Mouse (Mus musculus) liver, embryonic 13.5 days (tissue): ENCODE results near the gene Kctd21. TPM values are rescaled to one million over a fixed set of nuclear protein-coding genes. Genes with fewer than 3 reads are reported as not detected.

Experiments
- ATAC-seq: fragments of 200-750 bp; cut with Nextera tagmentation; 2 replicates; pipeline ENCODE4 v1.8.0; 2017; ENCODE audit warnings: low read depth, mild to moderate bottlenecking, moderate number of reproducible peaks, moderate library complexity
- DNase-seq: peaks from one replicate; pipeline ENCODE4 v3.0.0; 2022
- H3K27ac ChIP-seq: fragments of 300-500 bp; sonication (generic); 2 replicates; pipeline ENCODE4 v1.5.1; 2015; ENCODE audit warnings: moderate library complexity, mild to moderate bottlenecking, inconsistent platforms
- H3K27me3 ChIP-seq: fragments of 300-500 bp; sonication (generic); 2 replicates; pipeline ENCODE4 v1.6.1; 2015; ENCODE audit warnings: mild to moderate bottlenecking, inconsistent platforms
- H3K36me3 ChIP-seq: fragments of 300-500 bp; sonication (generic); 2 replicates; pipeline ENCODE4 v1.6.1; 2015; ENCODE audit warnings: mild to moderate bottlenecking, inconsistent platforms
- H3K4me1 ChIP-seq: fragments of 300-500 bp; sonication (generic); replicated peaks from 2 replicates; pipeline ENCODE4 v1.6.1; 2015; ENCODE audit warnings: inconsistent platforms
- H3K4me2 ChIP-seq: fragments of 300-500 bp; sonication (generic); 2 replicates; pipeline ENCODE4 v1.6.1; 2015; ENCODE audit warnings: inconsistent platforms, mild to moderate bottlenecking, moderate library complexity
- H3K4me3 ChIP-seq: fragments of 300-500 bp; sonication (generic); replicated peaks from 2 replicates; pipeline ENCODE4 v1.5.1; 2015; ENCODE audit warnings: mild to moderate bottlenecking, inconsistent platforms
- H3K9ac ChIP-seq: fragments of 300-500 bp; sonication (generic); 2 replicates; pipeline ENCODE4 v1.6.1; 2015; ENCODE audit warnings: mild to moderate bottlenecking, inconsistent platforms
- H3K9me3 ChIP-seq: fragments of 300-500 bp; sonication (generic); replicated peaks from 2 replicates; pipeline ENCODE4 v1.6.1; 2016; ENCODE audit warnings: inconsistent platforms
- WGBS: fragments of 180-500 bp; shearing (Covaris S2); methylation state at CpG from one replicate; pipeline ENCODE4 v1.1.7; 2015; ENCODE audit not compliant: insufficient replicate concordance; 5-methylcytosine and 5-hydroxymethylcytosine counted together
- polyA plus RNA-seq: library from polyadenylated mRNA; unstranded; fragments of >200 nt; fragmentation: Nextera tagmentation; extraction: Ambion mirVana; gene quantifications from 2 replicates; pipeline ENCODE4 v1.2.1, GENCODE M21; 2015

Gene Kctd21
- polyA plus RNA-seq, 1 experiment from 2014 or later = 0.92 TPM

DNA sequence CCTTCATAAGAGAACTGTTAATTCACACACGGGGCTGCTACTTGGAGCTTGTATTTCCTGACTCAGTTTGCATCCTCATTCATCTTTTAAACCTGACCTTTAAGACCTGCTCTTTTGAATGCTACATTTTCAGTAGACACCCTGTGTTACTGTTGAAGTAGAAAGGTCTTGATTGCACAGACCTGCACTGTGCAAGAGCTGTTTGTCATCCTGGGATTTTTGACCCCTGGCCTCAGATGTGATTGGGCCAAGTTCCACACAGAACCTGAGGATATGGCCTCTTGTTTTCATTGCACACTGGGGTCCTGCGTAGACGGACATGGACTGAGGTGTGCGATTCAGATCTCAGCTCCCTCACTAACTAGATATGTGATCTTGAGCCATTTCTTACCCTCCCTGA lies 6.5 kb downstream of the Kctd21 start:
- H3K27me3 ChIP-seq = no peaks in the 10 kb centered on the region
- 66% methylated on average over 4 of the region's 4 CpGs for WGBS
- H3K4me2 ChIP-seq = no peak overlapping the region
- H3K9ac ChIP-seq = no peak overlapping the region
- no peaks in the 10 kb centered on the region for H3K9me3 ChIP-seq
- no peak overlapping the region; the same call in 1 of the 2 replicates for H3K27ac ChIP-seq
- peaks cover 36% of the 10 kb centered on the region for H3K4me1 ChIP-seq
- ATAC-seq = peak; percentile 55
- no peaks in the 10 kb centered on the region for H3K36me3 ChIP-seq
- DNase-seq = no peak
- no peak overlapping the region for H3K4me3 ChIP-seq

DNA sequence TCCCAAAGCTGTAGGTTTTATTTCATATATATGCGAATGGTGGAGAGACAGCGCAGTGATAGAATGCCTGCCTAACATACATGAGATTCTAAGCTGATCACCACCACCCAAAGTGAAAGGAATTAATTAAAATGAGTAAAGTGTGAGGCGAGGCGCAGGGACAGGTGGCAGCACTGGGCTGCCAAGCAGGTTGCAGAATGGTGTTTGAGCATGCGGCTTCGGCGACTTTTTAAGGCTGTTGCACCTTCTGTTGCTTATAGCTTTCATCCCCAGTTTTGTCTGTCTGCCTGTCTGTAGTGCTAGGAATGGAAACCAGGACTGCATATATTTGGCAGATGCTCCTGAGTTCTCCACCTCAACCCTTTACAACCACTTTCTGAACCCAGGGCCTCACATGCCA lies 7.5 kb downstream of the Kctd21 start:
- no peak overlapping the region for H3K27ac ChIP-seq
- ATAC-seq = no peak
- H3K4me3 ChIP-seq = no peak overlapping the region
- H3K4me2 ChIP-seq = no peak overlapping the region
- WGBS = 88% methylated on average over 7 of the region's 7 CpGs
- DNase-seq = no peak
- no peaks in the 10 kb centered on the region for H3K27me3 ChIP-seq
- peaks cover 33% of the 10 kb centered on the region for H3K4me1 ChIP-seq
- H3K9me3 ChIP-seq = no peaks in the 10 kb centered on the region
- H3K9ac ChIP-seq = no peak overlapping the region
- no peaks in the 10 kb centered on the region for H3K36me3 ChIP-seq

DNA sequence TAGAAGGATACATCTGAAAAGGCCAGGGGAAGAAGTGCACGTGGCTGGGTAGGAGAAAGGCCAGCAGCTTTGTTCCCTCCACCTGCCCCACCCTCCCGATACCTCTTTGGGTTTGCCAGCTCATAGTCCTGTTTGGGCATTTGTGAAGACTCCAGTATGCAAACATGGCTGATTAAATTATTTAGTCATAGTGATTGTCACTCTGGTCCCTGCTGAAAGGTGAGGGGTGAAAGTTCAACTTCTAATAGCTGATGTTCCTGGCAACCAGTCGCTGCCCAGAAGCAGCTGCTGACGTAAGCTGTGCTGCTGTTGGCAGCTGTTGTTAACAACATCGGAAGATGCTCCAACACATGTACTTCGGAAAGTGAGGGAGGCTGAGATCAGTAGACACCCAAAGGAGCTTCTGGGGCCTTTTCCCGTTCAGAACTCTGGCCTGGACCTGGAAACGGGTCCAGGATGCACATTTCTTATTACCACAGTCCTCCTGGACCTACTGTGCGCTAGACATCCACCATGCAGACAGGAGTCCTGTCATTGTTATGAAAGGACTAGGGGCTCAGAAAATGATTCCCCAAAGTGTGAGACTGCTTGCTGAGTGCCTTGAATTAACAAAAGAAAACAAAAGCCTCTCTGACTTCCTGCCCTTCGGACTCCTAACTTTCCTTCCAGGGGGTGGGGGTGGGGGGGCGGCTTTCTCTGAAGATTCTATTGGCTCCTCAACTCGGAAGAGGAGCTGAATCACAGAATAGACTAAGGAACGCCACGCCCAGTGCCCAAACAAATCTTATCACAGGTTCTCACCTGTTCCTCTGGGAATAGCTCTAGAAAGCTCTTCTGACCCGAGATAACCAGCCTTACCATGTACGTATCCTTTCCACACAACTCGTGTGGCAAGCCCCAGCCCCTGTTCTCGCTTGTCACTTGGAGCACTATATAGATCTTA lies 9.1 kb downstream of the Kctd21 start:
- Histone ChIP-seq H3K27me3 (no peaks in the 10 kb centered on the region), H3K9ac (no peak overlapping the region), H3K9me3 (no peaks in the 10 kb centered on the region), H3K27ac (no peak overlapping the region), H3K4me1 (peaks cover 37% of the 10 kb centered on the region), H3K4me3 (no peak overlapping the region), H3K36me3 (no peaks in the 10 kb centered on the region), H3K4me2 (no peak overlapping the region)
- WGBS = 42% methylated on average over 18 of the region's 18 CpGs
- DNase-seq = peak; percentile 33
- ATAC-seq = 0 out of 2 replicates have a peak, but pooled peaks have one; percentile 30

DNA sequence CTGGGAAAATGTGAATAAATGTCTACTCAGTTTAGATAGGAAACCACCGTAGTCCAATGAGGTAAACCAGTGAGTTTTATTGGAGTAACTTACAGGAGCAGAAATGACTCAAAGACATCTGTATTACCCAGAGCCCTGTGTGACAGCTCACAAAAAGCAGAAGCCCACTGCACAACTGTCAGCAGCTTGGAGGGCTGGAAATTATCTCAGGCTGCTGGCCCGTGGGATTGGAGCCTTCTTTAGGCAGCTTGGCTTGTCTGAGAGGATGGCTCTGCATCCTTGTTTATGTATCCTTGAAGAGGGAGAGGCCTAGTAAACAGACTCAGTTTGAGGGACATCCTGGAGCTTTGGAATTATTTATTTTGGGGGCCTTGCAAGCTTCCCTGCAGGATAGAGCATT lies 10.8 kb downstream of the Kctd21 start:
- H3K27ac ChIP-seq = no peak overlapping the region
- WGBS = 45% methylated on average over 2 of the region's 2 CpGs
- no peak overlapping the region for H3K9ac ChIP-seq
- H3K4me2 ChIP-seq = no peak overlapping the region
- no peak overlapping the region for H3K4me3 ChIP-seq
- ATAC-seq (no peak), DNase-seq (no peak)
- no peaks in the 10 kb centered on the region for H3K36me3 ChIP-seq
- H3K4me1 ChIP-seq = peaks cover 42% of the 10 kb centered on the region
- H3K9me3 ChIP-seq = no peaks in the 10 kb centered on the region
- H3K27me3 ChIP-seq = no peaks in the 10 kb centered on the region

DNA sequence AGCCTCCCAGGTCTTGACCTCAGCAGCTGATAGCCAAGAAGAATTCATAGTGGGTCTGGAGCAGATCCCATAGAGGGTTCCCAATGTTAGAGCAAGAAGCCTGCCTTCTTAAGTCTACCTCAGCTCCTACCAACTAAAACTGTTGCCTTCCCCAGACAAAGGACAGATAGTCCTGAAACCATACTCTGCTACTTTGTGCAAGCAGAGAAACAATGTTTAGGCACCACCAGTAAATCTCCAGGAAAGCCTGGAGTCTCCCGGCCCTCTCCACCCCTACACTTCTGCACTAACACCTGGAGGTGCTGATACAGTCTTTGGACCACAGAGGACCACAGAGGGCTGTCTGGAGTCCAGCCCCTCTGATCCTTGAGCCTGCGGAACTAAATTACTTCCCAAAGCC lies 12.5 kb downstream of the Kctd21 start:
- H3K4me3 ChIP-seq = no peak overlapping the region
- no peaks in the 10 kb centered on the region; the same call in 1 of the 2 replicates for H3K27me3 ChIP-seq
- H3K27ac ChIP-seq = no peak overlapping the region
- DNase-seq = no peak
- H3K4me1 ChIP-seq = peaks cover 34% of the 10 kb centered on the region
- H3K36me3 ChIP-seq = no peaks in the 10 kb centered on the region
- no peaks in the 10 kb centered on the region for H3K9me3 ChIP-seq
- 73% methylated on average over 2 of the region's 2 CpGs for WGBS
- no peak for ATAC-seq
- no peak overlapping the region for H3K9ac ChIP-seq
- H3K4me2 ChIP-seq = no peak overlapping the region

DNA sequence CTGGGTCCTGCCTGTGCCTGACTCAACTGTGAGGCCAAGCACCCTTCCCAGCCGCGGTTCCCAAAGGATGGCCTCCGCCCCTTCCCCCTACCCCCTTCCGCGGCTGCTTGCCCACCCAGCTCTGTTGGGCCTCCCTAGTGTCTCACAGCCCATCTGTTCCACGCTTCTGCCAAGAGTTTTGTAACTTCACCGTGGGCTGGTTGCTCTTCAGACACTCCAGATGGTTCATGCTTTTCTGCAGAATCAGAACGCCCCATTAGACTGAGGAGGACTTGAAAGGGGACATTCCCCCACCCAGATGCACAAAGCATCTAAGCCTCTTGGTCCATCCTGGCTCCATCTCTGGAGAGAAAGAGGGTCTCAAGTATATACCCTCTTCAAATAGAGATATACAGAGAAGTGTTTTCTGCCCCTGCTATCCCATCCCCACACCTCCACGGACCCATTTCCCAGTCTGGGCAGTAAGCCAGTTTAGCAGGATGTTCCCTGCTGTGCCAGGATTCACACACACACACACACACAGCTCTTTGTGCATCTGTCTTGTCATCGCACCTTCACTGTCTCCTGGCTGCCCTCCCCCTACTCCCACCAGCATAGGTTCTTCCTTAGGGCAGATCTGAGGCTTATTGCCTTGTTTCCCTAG lies 13.2 kb downstream of the Kctd21 start:
- no peak for DNase-seq
- ATAC-seq = no peak
- Histone ChIP-seq H3K4me3 (no peak overlapping the region), H3K9me3 (no peaks in the 10 kb centered on the region), H3K36me3 (no peaks in the 10 kb centered on the region), H3K4me2 (no peak overlapping the region), H3K27me3 (no peaks in the 10 kb centered on the region; the same call in 1 of the 2 replicates), H3K27ac (no peak overlapping the region), H3K4me1 (peaks cover 34% of the 10 kb centered on the region), H3K9ac (no peak overlapping the region)
- WGBS = 61% methylated on average over 10 of the region's 10 CpGs

DNA sequence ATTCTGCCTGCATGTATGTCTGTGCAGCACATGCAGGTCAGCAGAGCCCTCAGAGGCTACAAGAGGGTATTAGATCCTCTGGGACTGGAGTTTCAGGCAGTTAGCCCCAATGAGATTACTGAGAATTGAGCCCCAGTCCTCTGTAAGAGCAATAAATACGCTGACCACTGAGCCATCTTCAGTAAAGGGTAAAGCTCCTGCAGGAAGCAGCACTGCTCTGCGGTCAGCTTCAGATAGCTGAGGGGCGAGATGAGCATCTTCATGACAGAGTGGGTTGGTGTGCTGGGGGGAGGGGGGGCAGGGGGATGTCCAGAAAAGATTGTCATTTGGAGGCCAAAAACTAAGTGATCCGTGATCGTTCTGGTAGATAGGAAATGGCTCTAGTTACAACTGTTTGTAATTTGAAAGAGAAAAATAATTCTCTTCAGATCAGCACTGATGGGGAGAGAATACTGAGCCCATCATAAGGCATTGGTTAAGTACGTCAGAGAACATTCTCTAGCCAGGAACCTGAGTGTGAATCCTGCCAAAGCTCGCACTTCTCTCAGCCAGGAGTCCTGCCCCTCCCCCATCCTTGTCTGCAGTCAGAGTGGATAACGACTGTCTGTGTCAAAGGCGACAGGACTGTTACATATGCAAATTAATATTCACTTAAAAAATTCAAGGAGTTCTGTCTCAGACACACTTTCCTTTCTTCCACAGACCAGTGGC lies 14.1 kb downstream of the Kctd21 start:
- no peak overlapping the region for H3K27ac ChIP-seq
- no peak for DNase-seq
- H3K9ac ChIP-seq = no peak overlapping the region
- no peak overlapping the region for H3K4me2 ChIP-seq
- 44% methylated on average over 9 of the region's 9 CpGs for WGBS
- no peaks in the 10 kb centered on the region; the same call in 1 of the 2 replicates for H3K27me3 ChIP-seq
- peak; percentile 39 for ATAC-seq
- no peaks in the 10 kb centered on the region for H3K9me3 ChIP-seq
- H3K4me3 ChIP-seq = no peak overlapping the region
- H3K4me1 ChIP-seq = peaks cover 28% of the 10 kb centered on the region
- no peaks in the 10 kb centered on the region for H3K36me3 ChIP-seq

DNA sequence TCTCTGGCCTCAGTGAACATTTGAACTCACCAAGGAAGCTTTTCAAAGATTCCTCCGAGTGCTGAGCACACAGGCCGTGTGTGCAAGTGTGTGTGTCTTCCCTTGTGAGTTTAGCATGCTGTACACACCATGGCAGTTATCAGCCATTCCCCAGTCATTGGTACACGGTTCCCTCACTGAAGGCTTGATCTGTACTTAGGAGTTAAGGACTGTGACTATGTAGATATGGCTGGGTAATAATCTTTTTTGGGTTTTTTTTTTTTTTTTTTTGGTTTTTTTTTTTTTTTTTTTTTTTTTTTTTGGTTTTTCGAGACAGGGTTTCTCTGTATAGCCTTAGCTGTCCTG lies 14.7 kb downstream of the Kctd21 start:
- peaks cover 23% of the 10 kb centered on the region for H3K4me1 ChIP-seq
- H3K9ac ChIP-seq = no peak overlapping the region
- H3K27ac ChIP-seq = no peak overlapping the region
- no peak overlapping the region for H3K4me2 ChIP-seq
- ATAC-seq (peak; percentile 83), DNase-seq (peak; percentile 32)
- no peaks in the 10 kb centered on the region; the same call in 1 of the 2 replicates for H3K27me3 ChIP-seq
- no peak overlapping the region for H3K4me3 ChIP-seq
- no peaks in the 10 kb centered on the region for H3K9me3 ChIP-seq
- 25% methylated on average over 4 of the region's 4 CpGs for WGBS
- H3K36me3 ChIP-seq = no peaks in the 10 kb centered on the region

DNA sequence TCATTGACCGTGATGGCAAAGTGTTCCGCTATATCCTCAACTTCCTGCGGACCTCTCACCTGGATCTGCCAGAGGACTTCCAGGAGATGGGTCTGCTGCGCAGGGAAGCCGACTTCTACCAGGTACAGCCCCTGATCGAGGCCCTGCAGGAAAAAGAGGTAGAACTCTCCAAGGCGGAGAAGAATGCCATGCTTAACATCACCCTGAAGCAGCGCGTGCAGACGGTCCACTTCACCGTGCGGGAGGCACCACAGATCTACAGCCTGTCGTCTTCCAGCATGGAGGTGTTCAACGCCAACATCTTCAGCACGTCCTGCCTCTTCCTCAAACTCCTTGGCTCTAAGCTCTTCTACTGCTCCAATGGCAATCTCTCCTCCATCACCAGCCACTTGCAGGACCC lies 15.3 kb downstream of the Kctd21 start:
- no peak overlapping the region for H3K4me3 ChIP-seq
- H3K9me3 ChIP-seq = no peaks in the 10 kb centered on the region
- H3K9ac ChIP-seq = no peak overlapping the region
- no peak overlapping the region for H3K4me2 ChIP-seq
- ATAC-seq (no peak), DNase-seq (no peak)
- peaks cover 17% of the 10 kb centered on the region for H3K4me1 ChIP-seq
- 85% methylated on average over 15 of the region's 15 CpGs for WGBS
- no peaks in the 10 kb centered on the region for H3K36me3 ChIP-seq
- H3K27me3 ChIP-seq = no peaks in the 10 kb centered on the region; the same call in 1 of the 2 replicates
- no peak overlapping the region for H3K27ac ChIP-seq

DNA sequence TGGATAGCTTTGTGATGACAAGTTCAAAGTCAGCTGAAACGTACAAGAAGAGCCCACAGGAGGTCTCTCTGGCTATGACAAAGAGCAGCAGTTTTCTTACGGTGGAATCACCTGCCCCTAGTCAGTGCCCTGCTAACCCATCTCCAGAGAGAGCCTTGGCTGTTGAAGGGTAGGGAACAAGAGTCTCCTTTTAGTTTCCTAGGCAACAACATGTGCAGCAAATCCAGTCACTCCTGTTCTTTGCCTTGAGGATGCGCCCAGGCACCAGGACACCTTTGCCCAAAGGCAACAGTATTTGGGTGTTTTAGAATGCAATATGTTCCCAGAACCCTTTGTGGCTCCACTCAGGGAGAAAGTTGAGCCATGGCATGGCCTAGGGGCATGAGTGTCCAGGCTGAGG lies 16.2 kb downstream of the Kctd21 start:
- no peak overlapping the region for H3K4me2 ChIP-seq
- H3K4me3 ChIP-seq = no peak overlapping the region
- H3K36me3 ChIP-seq = no peaks in the 10 kb centered on the region
- H3K27me3 ChIP-seq = no peaks in the 10 kb centered on the region; the same call in 1 of the 2 replicates
- H3K27ac ChIP-seq = no peak overlapping the region
- DNase-seq = no peak
- no peak overlapping the region for H3K9ac ChIP-seq
- peaks cover 17% of the 10 kb centered on the region for H3K4me1 ChIP-seq
- no peak for ATAC-seq
- no peaks in the 10 kb centered on the region for H3K9me3 ChIP-seq
- WGBS = 68% methylated on average over 3 of the region's 3 CpGs

DNA sequence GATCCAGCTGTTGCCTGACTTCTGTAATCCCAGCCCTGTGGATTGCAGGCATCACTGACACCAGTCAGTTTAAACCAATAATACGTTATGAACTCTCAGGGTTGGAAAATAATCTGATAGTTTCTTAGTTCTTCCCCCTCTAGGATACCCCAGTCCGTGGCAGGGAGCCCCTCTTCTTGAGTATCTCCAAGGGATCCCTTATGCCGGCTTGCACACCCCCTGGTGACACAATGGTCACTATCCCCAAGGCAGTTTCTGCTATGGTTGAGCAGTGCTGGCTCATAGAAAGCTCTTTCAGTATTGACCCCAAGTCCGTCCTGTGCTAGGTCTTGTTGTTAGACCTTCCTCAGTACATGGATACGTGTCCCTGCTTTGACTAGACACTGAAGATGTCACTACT lies 16.7 kb downstream of the Kctd21 start:
- WGBS = 62% methylated on average over 5 of the region's 5 CpGs
- no peak for DNase-seq
- Histone ChIP-seq H3K9me3 (no peaks in the 10 kb centered on the region), H3K9ac (no peak overlapping the region), H3K4me1 (peaks cover 17% of the 10 kb centered on the region), H3K4me2 (no peak overlapping the region), H3K27ac (no peak overlapping the region), H3K4me3 (no peak overlapping the region), H3K36me3 (no peaks in the 10 kb centered on the region), H3K27me3 (no peaks in the 10 kb centered on the region; the same call in 1 of the 2 replicates)
- ATAC-seq = no peak
